Mouse (Mus musculus) erythroblast, adult 5-6 weeks (primary cell): Measurements from ENCODE around the gene Zfp518a. TPM values are rescaled to one million over a fixed set of nuclear protein-coding genes. Genes with fewer than 3 reads are reported as not detected.

Source experiments
- ATAC-seq: replicated peaks from 2 replicates; pipeline ENCODE4 v1.8.0; 2016; ENCODE audit warnings: moderate number of reproducible peaks, mild to moderate bottlenecking, moderate TSS enrichment, inconsistent platforms; ENCODE audit not compliant: poor library complexity, low FRiP score, severe bottlenecking
- total RNA-seq, 2 experiments: library from RNA; stranded (forward) in 1 of 2; stranded (reverse) in 1 of 2; fragments of 150-400 nt in 1 of 2; fragments of 200-764, 138-1000 nt in 1 of 2; gene quantifications; 2 replicates each; pipeline versions ENCODE4 v1.2.3 to v1.2.4; 2015 to 2017; ENCODE audit warnings: low replicate concordance in 2 of 2

Zfp518a gene
- total RNA-seq, 2 experiments from 2014 or later, result 6.9 to 9.3 TPM

- ATAC-seq, result no peak
Observed at GRCm38 (mm10) chr19:40964936-40965850, 70.7 kb downstream of the Zfp518a start.

Other genes starting within 250 kb of the Zfp518a start
- gene Cc2d2b, start 146.0 kb upstream of the Zfp518a start, total RNA-seq (2015; ENCODE audit: low replicate concordance), result 0.63 TPM in 1 of 2 replicates, not detected in the other
- gene Cc2d2b, start 146.0 kb upstream of the Zfp518a start, total RNA-seq (2017; ENCODE audit: low replicate concordance), result not detected in 2 replicates
- gene Ccnj, start 63.4 kb upstream of the Zfp518a start, total RNA-seq (2015; ENCODE audit: low replicate concordance), result 0.84 and 1.7 TPM in 2 replicates
- gene Ccnj, start 63.4 kb upstream of the Zfp518a start, total RNA-seq (2017; ENCODE audit: low replicate concordance), result 1.2 and 2.4 TPM in 2 replicates
- 1.7 and 2.9 TPM in 2 replicates for gene Blnk, start 99.8 kb downstream of the Zfp518a start, total RNA-seq (2015; ENCODE audit: low replicate concordance)
- 0.84 and 1.3 TPM in 2 replicates for gene Blnk, start 99.8 kb downstream of the Zfp518a start, total RNA-seq (2017; ENCODE audit: low replicate concordance)
- gene Dntt, start 134.6 kb downstream of the Zfp518a start, total RNA-seq (2015; ENCODE audit: low replicate concordance), result 1.0 and 5.4 TPM in 2 replicates
- 3.7 and 5.9 TPM in 2 replicates for gene Dntt, start 134.6 kb downstream of the Zfp518a start, total RNA-seq (2017; ENCODE audit: low replicate concordance)
- not detected in 2 replicates for gene Opalin, start 182.4 kb downstream of the Zfp518a start, total RNA-seq (2015; ENCODE audit: low replicate concordance)
- not detected in 2 replicates for gene Opalin, start 182.4 kb downstream of the Zfp518a start, total RNA-seq (2017; ENCODE audit: low replicate concordance)